Mouse (Mus musculus) CH12.LX (cell line): ENCODE results near the gene Rasip1.

Experiments used
- MXI1 ChIP-seq: IDR thresholded peaks from 2 replicates; pipeline ENCODE4 v1.6.1; 2011; ENCODE audit warnings: mild to moderate bottlenecking, low read depth, low read length, improper control_type of control experiment
- ZMIZ1 ChIP-seq: IDR thresholded peaks from 2 replicates; pipeline ENCODE4 v1.6.1; 2012; ENCODE audit warnings: low read depth, mild to moderate bottlenecking, inconsistent platforms, low read length, improper control_type of control experiment

GRCm38 (mm10) chr7:45638623-45639401 is 11.5 kb downstream of the Rasip1 start:
- no peak for TF ChIP-seq MXI1
- no peak for TF ChIP-seq ZMIZ1
